Mouse (Mus musculus): Measurements from ENCODE around the gene Rab5c. TPM values are rescaled to one million over a fixed set of nuclear protein-coding genes. Genes with fewer than 3 reads are reported as not detected.

The Rab5c gene
- polyA plus RNA-seq, 1 experiment, result 183 TPM

- WGBS, result 27% methylated on average over 5 of the region's 5 CpGs
- Histone ChIP-seq H3K36me3 (ENCODE audit: control insufficient read depth, insufficient read depth, low read length) (peaks cover 9% of the 10 kb centered on the region), H3K4me3 (ENCODE audit: extremely low read depth, insufficient read depth, insufficient read length) (no peak overlapping the region), H3K27me3 (ENCODE audit: control insufficient read depth, insufficient read depth, low read length) (no peaks in the 10 kb centered on the region), H3K27ac (ENCODE audit: insufficient read depth, low read length) (peak overlapping the region; percentile 12; the same call in 1 of the 2 replicates), H3K4me1 (ENCODE audit: control insufficient read depth, insufficient read depth, insufficient read length) (peaks cover 32% of the 10 kb centered on the region)
- DNase-seq (ENCODE audit: low read depth in 1 of 2, low spot score in 2 of 2), result no peak
- no peak for TF ChIP-seq POLR2A (IDR thresholded peaks at IDR 0.05; ENCODE audit: low read depth, low read length)
- TF ChIP-seq CTCF (IDR thresholded peaks at IDR 0.05; ENCODE audit: extremely low read depth, insufficient read depth, insufficient read length, insufficient replicate concordance), result no peak
Measured at GRCm38 (mm10) chr11:100724919-100725512, 13.0 kb downstream of the Rab5c start.

GRCm38 (mm10) chr11:100722493-100723028 lies 15.5 kb downstream of the Rab5c start:
- H3K27me3 ChIP-seq (ENCODE audit: control insufficient read depth, insufficient read depth, low read length), result no peaks in the 10 kb centered on the region
- TF ChIP-seq POLR2A (IDR thresholded peaks at IDR 0.05; ENCODE audit: low read depth, low read length) (no peak), CTCF (IDR thresholded peaks at IDR 0.05; ENCODE audit: extremely low read depth, insufficient read depth, insufficient read length, insufficient replicate concordance) (no peak)
- peaks cover 21% of the 10 kb centered on the region for H3K36me3 ChIP-seq (ENCODE audit: control insufficient read depth, insufficient read depth, low read length)
- no peak for DNase-seq (ENCODE audit: low read depth in 1 of 2, low spot score in 2 of 2)
- peaks cover 30% of the 10 kb centered on the region for H3K4me1 ChIP-seq (ENCODE audit: control insufficient read depth, insufficient read depth, insufficient read length)
- peak overlapping the region; percentile 33; the same call in 1 of the 2 replicates for H3K27ac ChIP-seq (ENCODE audit: insufficient read depth, low read length)
- 38% methylated on average over 2 of the region's 2 CpGs for WGBS
- H3K4me3 ChIP-seq (ENCODE audit: extremely low read depth, insufficient read depth, insufficient read length), result no peak overlapping the region

- Histone ChIP-seq H3K36me3 (ENCODE audit: control insufficient read depth, insufficient read depth, low read length) (peaks cover 26% of the 10 kb centered on the region), H3K4me1 (ENCODE audit: control insufficient read depth, insufficient read depth, insufficient read length) (peaks cover 30% of the 10 kb centered on the region), H3K4me3 (ENCODE audit: extremely low read depth, insufficient read depth, insufficient read length) (no peak overlapping the region), H3K27me3 (ENCODE audit: control insufficient read depth, insufficient read depth, low read length) (no peaks in the 10 kb centered on the region), H3K27ac (ENCODE audit: insufficient read depth, low read length) (peak overlapping the region; percentile 33)
- 32% methylated on average over 8 of the region's 8 CpGs for WGBS
- no peak for DNase-seq (ENCODE audit: low read depth in 1 of 2, low spot score in 2 of 2)
- TF ChIP-seq CTCF (IDR thresholded peaks at IDR 0.05; ENCODE audit: extremely low read depth, insufficient read depth, insufficient read length, insufficient replicate concordance) (no peak), POLR2A (IDR thresholded peaks at IDR 0.05; ENCODE audit: low read depth, low read length) (no peak)
Measured at GRCm38 (mm10) chr11:100721776-100722492, 16.1 kb downstream of the Rab5c start.

- Histone ChIP-seq H3K27ac (ENCODE audit: insufficient read depth, low read length) (peak overlapping the region; percentile 5), H3K36me3 (ENCODE audit: control insufficient read depth, insufficient read depth, low read length) (peaks cover 29% of the 10 kb centered on the region), H3K4me1 (ENCODE audit: control insufficient read depth, insufficient read depth, insufficient read length) (peaks cover 30% of the 10 kb centered on the region), H3K4me3 (ENCODE audit: extremely low read depth, insufficient read depth, insufficient read length) (no peak overlapping the region), H3K27me3 (ENCODE audit: control insufficient read depth, insufficient read depth, low read length) (no peaks in the 10 kb centered on the region)
- TF ChIP-seq CTCF (IDR thresholded peaks at IDR 0.05; ENCODE audit: extremely low read depth, insufficient read depth, insufficient read length, insufficient replicate concordance), result no peak
- no peak for TF ChIP-seq POLR2A (IDR thresholded peaks at IDR 0.05; ENCODE audit: low read depth, low read length)
- 14% methylated on average over 4 of the region's 4 CpGs for whole genome bisulfite sequencing
- DNase-seq (ENCODE audit: low read depth in 1 of 2, low spot score in 2 of 2), result no peak
Measured at GRCm38 (mm10) chr11:100721254-100721653, 16.8 kb downstream of the Rab5c start.

GRCm38 (mm10) chr11:100720345-100720744 lies 17.7 kb downstream of the Rab5c start:
- Histone ChIP-seq H3K4me1 (ENCODE audit: control insufficient read depth, insufficient read depth, insufficient read length) (peaks cover 26% of the 10 kb centered on the region), H3K4me3 (ENCODE audit: extremely low read depth, insufficient read depth, insufficient read length) (no peak overlapping the region), H3K36me3 (ENCODE audit: control insufficient read depth, insufficient read depth, low read length) (peaks cover 38% of the 10 kb centered on the region), H3K27ac (ENCODE audit: insufficient read depth, low read length) (no peak overlapping the region; the same call in 1 of the 2 replicates), H3K27me3 (ENCODE audit: control insufficient read depth, insufficient read depth, low read length) (no peaks in the 10 kb centered on the region)
- DNase-seq (ENCODE audit: low read depth in 1 of 2, low spot score in 2 of 2), result no peak
- TF ChIP-seq CTCF (IDR thresholded peaks at IDR 0.05; ENCODE audit: extremely low read depth, insufficient read depth, insufficient read length, insufficient replicate concordance), result no peak
- TF ChIP-seq POLR2A (IDR thresholded peaks at IDR 0.05; ENCODE audit: low read depth, low read length), result no peak
- WGBS, result 55% methylated on average over 5 of the region's 5 CpGs

GRCm38 (mm10) chr11:100719893-100720292 lies 18.1 kb downstream of the Rab5c start:
- peaks cover 39% of the 10 kb centered on the region for H3K36me3 ChIP-seq (ENCODE audit: control insufficient read depth, insufficient read depth, low read length)
- H3K4me1 ChIP-seq (ENCODE audit: control insufficient read depth, insufficient read depth, insufficient read length), result peaks cover 22% of the 10 kb centered on the region
- no peak for DNase-seq (ENCODE audit: low read depth in 1 of 2, low spot score in 2 of 2)
- H3K4me3 ChIP-seq (ENCODE audit: extremely low read depth, insufficient read depth, insufficient read length), result no peak overlapping the region
- H3K27me3 ChIP-seq (ENCODE audit: control insufficient read depth, insufficient read depth, low read length), result no peaks in the 10 kb centered on the region
- no peak overlapping the region for H3K27ac ChIP-seq (ENCODE audit: insufficient read depth, low read length)
- WGBS, result 84% methylated on average over 11 of the region's 11 CpGs
- TF ChIP-seq CTCF (IDR thresholded peaks at IDR 0.05; ENCODE audit: extremely low read depth, insufficient read depth, insufficient read length, insufficient replicate concordance) (no peak), POLR2A (IDR thresholded peaks at IDR 0.05; ENCODE audit: low read depth, low read length) (no peak)
